Mouse (Mus musculus) left cerebral cortex, postnatal 36 days (tissue): ENCODE data around the gene Ift88. TPM values are rescaled to one million over a fixed set of nuclear protein-coding genes. Genes with fewer than 3 reads are reported as not detected.
A peak's percentile ranks its signal among the peaks of the same experiment; 100 is the strongest.

Experiments
- DNase-seq, 2 experiments: peaks; one replicate each; pipeline ENCODE4 v3.0.0; 2021 to 2022; ENCODE audit warnings: low spot score in 2 of 2, mixed read lengths in 1 of 2
- intact Hi-C: fragments of 180-260 bp; cut with DNase I; formaldehyde crosslinking; loops from one replicate; pipeline ENCODE4 v1.15.1; 2025
- total RNA-seq, 2 experiments: library from RNA; stranded (reverse); gene quantifications; 2 replicates each; pipeline ENCODE4 v1.2.3; 2021

Ift88 gene
- 10 to 100 TPM; 18.9 to 23.0 TPM for total RNA-seq

GRCm38 (mm10) chr14:57423432-57424211 is at the start of gene Ift88:
Gene Ift88 (plus strand): TSS chr14:57424062.
- intact Hi-C loops: loop anchor here (5.0 kb wide), 1 partner anchor 331 kb away; no protein-coding TSS in a partner anchor
- peak; percentile 95 to 96 for DNase-seq

DNA sequence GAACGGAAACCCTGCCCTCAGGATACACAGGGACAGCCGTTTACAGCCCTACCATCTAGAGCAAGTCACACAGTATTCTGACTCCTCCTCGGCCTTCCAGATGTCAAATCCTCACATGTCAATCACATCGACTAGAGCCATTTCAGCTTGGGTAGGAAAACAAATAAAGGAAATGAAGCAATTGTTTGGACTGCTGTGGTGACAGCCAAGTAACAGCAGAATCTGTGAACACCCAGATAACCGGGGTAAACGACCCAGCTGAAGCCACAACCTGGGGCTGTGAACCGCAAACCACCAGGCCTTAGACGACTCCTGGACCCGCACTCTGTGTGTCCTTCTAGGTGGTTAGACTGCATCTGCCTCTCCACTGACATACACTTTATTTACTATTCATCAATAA is 48.7 kb upstream of the Ift88 start:
- DNase-seq: no peak
- intact Hi-C loops: loop anchor here (10.0 kb wide), 1 partner anchor 240 kb away; no protein-coding TSS in a partner anchor

DNA sequence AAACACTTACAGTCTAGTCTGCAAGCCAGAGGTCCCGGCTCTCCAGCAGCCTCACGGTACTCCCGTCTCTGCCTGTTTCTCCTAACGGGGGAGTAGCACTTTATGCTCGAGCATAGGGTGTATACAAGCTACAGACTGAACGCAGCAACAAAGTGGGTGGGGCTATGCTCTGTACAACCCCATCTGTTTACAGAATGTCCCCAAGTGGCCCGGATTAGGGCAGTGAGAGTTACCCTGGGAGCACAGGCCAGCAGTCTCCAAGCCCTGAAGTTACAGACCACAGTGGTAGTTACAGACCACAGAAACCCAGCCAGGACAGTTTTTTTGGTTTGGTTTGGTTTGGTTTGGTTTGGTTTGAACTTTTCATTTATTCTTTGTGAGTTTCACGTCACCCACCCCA is 47.8 kb upstream of the Ift88 start:
- no peak for DNase-seq
- intact Hi-C loops: loop anchor here (10.0 kb wide), 1 partner anchor 239 kb away; no protein-coding TSS in a partner anchor

GRCm38 (mm10) chr14:57376956-57377355 is 46.9 kb upstream of the Ift88 start:
- no peak for DNase-seq
- intact Hi-C loops: loop anchor here (10.0 kb wide), 1 partner anchor 238 kb away; no protein-coding TSS in a partner anchor

DNA sequence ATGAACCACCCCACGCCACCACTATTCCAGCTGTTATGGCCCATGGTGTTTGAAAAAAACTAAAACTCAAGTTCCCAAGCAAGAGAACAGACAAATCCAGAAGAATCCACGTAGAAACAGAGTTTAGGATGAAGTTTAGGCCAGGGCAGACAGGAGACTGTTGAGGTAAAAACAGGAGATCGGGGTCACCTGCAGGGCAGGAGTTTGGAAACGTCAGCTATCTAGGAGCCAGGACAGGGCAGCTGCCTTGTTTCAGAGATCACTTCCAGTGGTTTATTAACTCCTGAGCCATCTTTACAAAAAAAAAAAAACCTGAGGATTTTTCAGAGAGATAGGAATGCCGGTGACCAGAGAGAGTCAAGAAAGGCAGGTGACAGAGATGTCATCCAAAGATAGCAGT is 46.3 kb upstream of the Ift88 start:
- intact Hi-C loops: loop anchor here (10.0 kb wide), 1 partner anchor 237 kb away; no protein-coding TSS in a partner anchor
- DNase-seq: no peak

GRCm38 (mm10) chr14:57385667-57386066 is 38.2 kb upstream of the Ift88 start:
- DNase-seq: no peak
- intact Hi-C loops: no loop called here

GRCm38 (mm10) chr14:57386758-57387561 is 36.9 kb upstream of the Ift88 start:
- DNase-seq: no peak
- intact Hi-C loops: no loop called here

DNA sequence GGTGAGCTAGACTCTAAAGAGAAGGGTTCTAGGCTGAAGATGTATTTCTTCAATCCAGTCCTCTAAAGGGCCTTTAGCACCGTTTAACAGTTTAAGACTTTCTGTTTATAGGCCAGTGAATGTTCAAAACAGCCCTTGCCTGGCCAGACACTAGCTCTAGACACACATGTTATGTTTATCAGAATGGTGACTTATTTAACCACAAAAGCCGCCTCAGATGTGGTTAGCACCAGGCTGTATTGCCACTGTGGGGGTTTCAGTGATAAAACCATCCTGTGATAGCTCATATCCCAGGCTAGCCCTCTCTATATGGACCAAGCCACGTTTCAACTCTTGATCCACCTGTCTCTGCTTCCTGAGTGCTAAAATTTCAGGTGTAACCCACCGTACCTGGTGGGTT is 32.2 kb upstream of the Ift88 start:
- DNase-seq: no peak
- intact Hi-C loops: no loop called here

DNA sequence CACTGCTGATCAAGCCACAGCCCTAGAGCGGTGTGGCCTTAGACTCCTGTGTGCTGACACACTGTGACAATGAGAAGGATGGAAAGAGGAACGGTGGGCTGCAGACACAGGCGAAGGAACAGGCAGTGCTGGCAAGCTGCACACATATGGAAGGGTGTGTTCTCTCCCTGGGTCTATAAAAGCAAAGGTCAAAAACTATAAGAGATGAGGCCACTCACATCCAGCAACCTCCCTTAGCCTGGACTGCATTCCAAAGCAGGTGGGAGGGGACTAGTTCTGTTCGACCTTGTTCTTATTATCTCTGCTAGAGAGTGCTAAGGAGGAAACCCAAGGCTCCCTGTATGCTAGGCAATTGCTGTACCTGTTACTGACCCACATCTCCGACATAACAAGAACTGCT is 31.6 kb upstream of the Ift88 start:
- intact Hi-C loops: no loop called here
- no peak for DNase-seq

GRCm38 (mm10) chr14:57395470-57395869 is 28.4 kb upstream of the Ift88 start:
- intact Hi-C loops: no loop called here

GRCm38 (mm10) chr14:57397221-57397620 is 26.6 kb upstream of the Ift88 start:
- intact Hi-C loops: no loop called here
- DNase-seq: no peak

More at GRCm38 (mm10) chr14:57395470-57395869, 28.4 kb upstream of the Ift88 start:
- DNase-seq: no peak

DNA sequence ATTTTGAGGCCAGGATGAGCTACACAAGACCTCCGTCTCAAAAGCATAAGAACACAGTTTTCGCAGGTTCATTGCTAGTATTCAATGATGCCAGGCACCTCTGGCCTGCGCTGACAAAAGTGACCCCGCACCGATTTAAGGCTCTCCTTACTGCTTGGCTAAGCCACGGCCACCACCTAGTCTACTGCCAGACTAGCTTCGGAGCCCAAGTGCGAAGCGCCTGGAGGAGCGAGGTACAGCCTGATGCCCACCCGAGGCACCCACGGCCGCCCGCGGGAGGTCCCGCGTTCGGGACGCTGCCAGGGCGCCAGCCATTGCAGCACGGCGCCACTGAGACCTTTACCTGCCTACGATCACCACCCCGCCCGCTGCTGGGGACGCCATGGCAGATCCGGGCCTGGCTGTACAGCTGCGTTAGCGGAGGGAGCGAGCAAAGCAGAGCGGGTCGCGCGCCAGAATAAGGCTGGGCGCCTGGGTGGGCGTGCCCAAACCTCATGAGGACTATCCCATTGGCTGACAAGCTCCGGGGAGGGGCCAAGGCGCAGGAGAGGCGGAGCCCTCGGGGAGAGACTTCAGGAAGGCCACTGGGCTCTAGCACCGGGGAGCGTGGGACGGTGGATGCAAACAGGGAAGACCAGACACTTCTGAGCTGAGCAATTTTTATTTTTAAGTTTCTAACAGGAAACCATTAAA is 25.7 kb upstream of the Ift88 start, which contains the start of gene Cryl1:
Gene Cryl1 (minus strand): TSS at position 465 of the 693 bp plus-strand sequence.
- intact Hi-C loops: no loop called here
- peak; percentile 92 to 93 for DNase-seq

DNA sequence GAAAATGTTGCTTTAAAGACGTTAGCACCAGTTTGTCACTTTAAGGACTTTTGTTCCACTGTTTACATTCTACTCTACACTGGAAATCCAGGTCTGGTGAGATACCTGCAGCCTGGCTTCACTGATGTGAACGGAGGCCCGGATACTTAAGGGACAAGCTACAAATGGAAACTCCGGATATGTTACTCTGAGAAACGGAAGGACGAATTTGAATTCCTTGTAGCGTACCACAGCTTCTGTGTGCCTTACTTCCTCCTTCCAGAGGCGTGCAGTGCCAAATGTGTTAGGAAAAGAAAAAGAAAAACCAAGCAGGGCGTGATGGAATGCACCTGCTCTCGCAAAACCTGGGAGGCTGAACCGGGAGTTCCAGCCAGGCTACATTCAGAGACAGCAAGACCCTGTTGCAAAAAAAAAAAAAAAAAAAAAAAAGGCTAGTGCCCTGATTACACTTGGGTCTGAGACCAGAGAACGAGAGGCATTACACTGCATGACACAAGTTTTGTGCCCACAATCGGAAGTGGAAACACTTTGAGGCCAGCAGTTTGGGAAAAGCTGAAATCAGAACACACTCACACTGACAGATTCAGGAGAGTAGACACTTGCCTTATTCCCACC is 24.9 kb upstream of the Ift88 start:
- DNase-seq: peak in 1 of 2 experiments; percentile 16
- intact Hi-C loops: no loop called here

- intact Hi-C loops: no loop called here
- DNase-seq: no peak
Measured at GRCm38 (mm10) chr14:57402815-57403214, 21.0 kb upstream of the Ift88 start.

DNA sequence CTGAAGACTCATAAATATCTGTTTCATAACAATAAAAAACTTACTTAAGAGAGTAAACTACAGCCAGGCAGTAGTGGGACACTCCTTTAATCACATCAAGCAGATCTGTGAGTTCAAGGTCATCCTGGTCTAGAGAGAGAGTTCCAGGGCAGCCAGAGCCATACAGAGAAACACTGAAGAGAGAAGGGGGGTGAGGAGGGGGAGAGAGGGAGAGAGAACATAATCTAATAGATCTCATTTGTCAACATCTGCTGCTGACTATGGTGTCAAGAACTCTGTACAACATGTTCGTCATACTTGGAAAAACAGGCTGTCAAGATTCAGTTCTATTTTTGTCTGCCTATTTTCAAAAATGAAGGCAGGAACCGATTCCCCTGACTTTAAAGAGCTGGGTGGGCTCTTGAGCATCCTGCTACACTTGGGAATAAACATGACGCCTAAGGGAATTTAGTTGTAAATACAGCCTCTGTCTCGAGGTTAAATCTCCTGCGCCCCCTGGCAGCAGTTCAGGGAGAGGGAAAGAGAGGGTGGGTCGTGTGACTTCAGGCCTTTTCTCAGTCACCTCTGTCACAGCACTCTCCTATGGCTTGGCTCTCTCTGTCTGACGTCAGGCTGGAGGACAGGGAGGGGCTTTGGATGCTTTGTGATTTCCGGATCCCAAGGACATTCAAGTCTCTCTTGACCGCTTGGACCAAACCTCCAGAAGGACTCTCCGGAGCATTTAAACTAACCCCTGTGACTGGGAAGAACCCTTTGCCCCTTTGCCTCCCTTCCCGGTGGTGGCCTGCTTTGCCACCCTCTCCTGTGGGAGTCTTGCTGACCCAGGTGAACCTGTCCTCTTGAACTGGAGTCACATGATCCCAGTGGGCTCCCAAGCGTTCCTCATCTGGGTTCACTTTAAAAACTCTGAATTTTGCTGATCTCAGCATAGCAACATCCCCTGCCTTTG is 16.5 kb upstream of the Ift88 start:
- intact Hi-C loops: loop anchor here (2.0 kb wide), 1 partner anchor 35 kb away; no protein-coding TSS in a partner anchor
- no peak for DNase-seq

DNA sequence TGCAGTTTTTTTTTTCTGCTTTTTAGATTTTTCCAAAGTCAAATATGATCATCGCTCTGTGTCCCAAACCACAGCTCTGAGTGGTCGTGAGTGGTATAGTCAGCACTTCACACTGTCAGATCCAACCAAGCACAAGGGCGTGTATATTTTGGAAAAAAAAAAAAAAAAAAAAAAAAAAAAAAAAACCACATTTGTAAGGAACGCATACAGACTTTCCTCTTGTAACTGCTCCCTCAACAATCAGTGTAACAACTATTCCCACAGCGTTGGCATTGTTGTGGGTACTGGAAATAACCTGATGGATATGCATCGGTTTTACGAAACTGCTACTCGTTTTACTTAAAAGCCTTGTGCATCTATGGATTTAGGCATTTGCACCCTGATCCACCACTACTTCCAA is 15.8 kb upstream of the Ift88 start:
- intact Hi-C loops: no loop called here
- DNase-seq: no peak

- DNase-seq: no peak
- intact Hi-C loops: loop anchor here (1.0 kb wide), 1 partner anchor 300 kb away; no protein-coding TSS in a partner anchor
Measured at GRCm38 (mm10) chr14:57409106-57409505, 14.8 kb upstream of the Ift88 start.

DNA sequence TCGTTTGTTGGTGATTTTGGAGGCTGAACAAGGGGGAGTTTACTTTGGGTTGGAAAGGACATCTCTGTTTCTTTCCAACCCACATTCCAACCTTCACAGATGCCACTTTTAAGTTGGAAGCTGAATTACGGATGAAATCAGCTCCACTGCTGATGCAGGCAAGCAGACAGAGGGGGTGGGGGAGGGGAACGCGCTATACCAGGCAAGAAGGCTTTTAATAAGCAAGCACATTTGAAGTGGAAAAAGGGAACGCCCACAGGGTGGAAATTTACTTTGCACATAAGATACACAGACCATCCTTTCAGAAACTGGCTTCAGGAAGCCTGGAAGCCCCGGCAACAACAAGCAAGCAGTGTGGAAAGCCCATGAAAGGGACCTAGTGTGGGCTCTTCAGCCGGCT is 11.7 kb upstream of the Ift88 start:
- no peak for DNase-seq
- intact Hi-C loops: no loop called here
